8 mouse cellular contexts compared by ENCODE assay signal in genomic region chr10:39261174-39262145, GRCm38 (mm10).
A peak's percentile ranks its signal among the peaks of the same experiment; 100 is the strongest.
DNase-seq lines count a peak whose midpoint lies in the region; ATAC-seq lines count a peak whose summit lies in the region.

No protein-coding gene starts in this region.

- no peak overlapping the region for H3K9ac ChIP-seq in embryonic facial prominence, embryonic 14.5 days (ENCODE audit: low read depth, low read length)
- no peak overlapping the region for H3K9ac ChIP-seq in neural tube, embryonic 14.5 days (replicated peaks; ENCODE audit: low read depth, low read length)

- peaks cover 29% of the 10 kb centered on the region for H3K4me1 ChIP-seq in embryonic facial prominence, embryonic 14.5 days (ENCODE audit: control insufficient read depth, insufficient read depth, low read length)
- H3K4me1 ChIP-seq in neural tube, embryonic 14.5 days (ENCODE audit: control insufficient read depth, insufficient read depth, low read length), result peaks cover 13% of the 10 kb centered on the region; the same call in 1 of the 2 replicates

- H3K27ac ChIP-seq in embryonic facial prominence, embryonic 14.5 days (replicated peaks; ENCODE audit: low read depth, low read length), result peak overlapping the region; percentile 67
- H3K27ac ChIP-seq in neural tube, embryonic 14.5 days (ENCODE audit: low read depth, low read length), result peak overlapping the region; percentile 2; the same call in 1 of the 2 replicates

- no peak overlapping the region for H3K4me3 ChIP-seq in embryonic facial prominence, embryonic 14.5 days (ENCODE audit: low read depth, low read length)
- H3K4me3 ChIP-seq in neural tube, embryonic 14.5 days (ENCODE audit: low read depth, low read length), result no peak overlapping the region

- H3K27me3 ChIP-seq in embryonic facial prominence, embryonic 14.5 days (replicated peaks; ENCODE audit: control insufficient read depth, insufficient read depth, low read length), result no peaks in the 10 kb centered on the region
- H3K27me3 ChIP-seq in neural tube, embryonic 14.5 days (ENCODE audit: control insufficient read depth, insufficient read depth, low read length), result no peaks in the 10 kb centered on the region

- no peaks in the 10 kb centered on the region for H3K9me3 ChIP-seq in embryonic facial prominence, embryonic 14.5 days (ENCODE audit: control insufficient read depth, low read length)
- H3K9me3 ChIP-seq in neural tube, embryonic 14.5 days (ENCODE audit: control insufficient read depth, low read length), result no peaks in the 10 kb centered on the region

- peak; percentile 15 to 39 for DNase-seq in kidney, postnatal 4 days
- no peak for DNase-seq in kidney, adult 11 months
- peak; percentile 91 for DNase-seq in embryonic facial prominence, embryonic 14.5 days (ENCODE audit: low spot score)
- peak; percentile 13 for DNase-seq in heart, postnatal 25 days (ENCODE audit: low spot score)
- no peak for DNase-seq in urinary bladder, postnatal 36 days (ENCODE audit: low spot score in 2 of 2)
- DNase-seq in embryo, embryonic 11 days, result no peak
- no peak for DNase-seq in cerebellum, postnatal 14 days

- WGBS in embryonic facial prominence, embryonic 14.5 days, result 37% methylated on average over 8 of the region's 8 CpGs
- WGBS in neural tube, embryonic 14.5 days, result 54% methylated on average over 8 of the region's 8 CpGs

- intact Hi-C loops in heart, postnatal 25 days (cut with DNase I), result no loop called here

- peak; percentile 86 for ATAC-seq in embryonic facial prominence, embryonic 14.5 days (ENCODE audit: low read depth)
- ATAC-seq in neural tube, embryonic 14.5 days (ENCODE audit: low read depth), result no peak

- no peaks in the 10 kb centered on the region for H3K36me3 ChIP-seq in embryonic facial prominence, embryonic 14.5 days (ENCODE audit: control insufficient read depth, insufficient read depth, low read length)
- H3K36me3 ChIP-seq in neural tube, embryonic 14.5 days (ENCODE audit: control insufficient read depth, insufficient read depth, low read length), result no peaks in the 10 kb centered on the region

- no peak overlapping the region for H3K4me2 ChIP-seq in embryonic facial prominence, embryonic 14.5 days (ENCODE audit: low read depth, low read length)
- no peak overlapping the region for H3K4me2 ChIP-seq in neural tube, embryonic 14.5 days (ENCODE audit: low read depth, low read length)

Comparison
In these comparisons a context has a peak if more than half of its experiments do, and no peak if none do; other contexts are left out.
1. DNase-seq: peak in kidney, postnatal 4 days (2 of 2), embryonic facial prominence, embryonic 14.5 days (single experiment) and heart, postnatal 25 days (single experiment); none in kidney, adult 11 months (single experiment), urinary bladder, postnatal 36 days (0 of 2), embryo, embryonic 11 days (single experiment) and cerebellum, postnatal 14 days (0 of 2).